In the genomic region with DNA sequence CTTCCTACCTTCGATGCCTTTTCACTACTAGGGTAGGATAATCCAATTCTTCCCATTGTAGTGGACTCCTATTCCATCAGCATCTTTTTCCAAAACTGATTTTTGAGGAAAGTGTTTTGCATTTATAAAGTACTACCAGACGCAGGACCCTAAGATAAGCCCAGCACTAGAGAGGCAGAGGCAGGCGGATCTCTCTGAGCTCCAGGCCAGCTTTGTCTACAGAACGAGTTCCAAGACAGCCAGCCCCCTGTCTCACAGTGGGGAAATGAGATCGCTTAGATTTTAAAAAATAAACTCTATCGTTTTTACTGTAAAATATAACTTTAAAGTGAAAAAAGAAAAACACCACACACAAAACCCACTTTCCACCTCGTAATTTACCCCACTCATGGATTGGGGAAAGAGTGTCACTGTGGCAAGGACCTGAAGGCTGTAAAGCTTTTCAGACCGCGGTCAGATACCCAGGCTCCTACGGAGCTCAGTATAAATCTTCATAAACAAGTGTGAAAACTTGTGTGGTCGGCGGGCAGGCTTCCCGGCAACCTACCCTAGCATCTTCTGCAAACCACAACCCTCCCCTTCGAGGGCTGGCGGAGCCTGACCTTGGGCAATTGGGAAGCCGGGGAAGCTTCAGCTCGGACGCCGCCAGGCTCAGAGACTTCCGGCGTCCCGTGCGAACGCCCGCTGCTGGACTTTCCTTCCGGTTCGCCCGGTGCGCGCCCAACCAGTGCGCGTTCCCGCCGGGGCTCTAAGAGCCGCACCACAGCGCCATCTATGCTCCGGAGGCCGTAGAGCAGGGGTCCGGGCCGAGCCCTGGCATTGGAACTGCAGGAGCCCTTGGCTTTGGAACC, we compare ENCODE assay signal across 7 mouse cellular contexts. TPM values are rescaled to one million over a fixed set of nuclear protein-coding genes. Genes with fewer than 3 reads are reported as not detected.
DNase-seq lines count a peak whose midpoint lies in the region; ATAC-seq lines count a peak whose summit lies in the region.

A gene (minus strand): TSS at position 747 of the 851 bp plus-strand sequence.

- peak within 1 kb of the TSS; percentile 58 for H3K4me3 ChIP-seq in intestine, embryonic 15.5 days (replicated peaks)
- peak within 1 kb of the TSS; percentile 71 for H3K4me3 ChIP-seq in midbrain, embryonic 10.5 days

- no peaks in the 10 kb centered on the region for H3K27me3 ChIP-seq in intestine, embryonic 15.5 days (replicated peaks)
- no peaks in the 10 kb centered on the region for H3K27me3 ChIP-seq in midbrain, embryonic 10.5 days (ENCODE audit: low read depth, poor library complexity, severe bottlenecking)

- H3K27ac ChIP-seq in intestine, embryonic 15.5 days, result peak within 1 kb of the TSS; percentile 62; the same call in 1 of the 2 replicates
- H3K27ac ChIP-seq in midbrain, embryonic 10.5 days (replicated peaks), result peak within 1 kb of the TSS; percentile 90

- H3K36me3 ChIP-seq in intestine, embryonic 15.5 days, result no peaks in the 10 kb centered on the region
- H3K36me3 ChIP-seq in midbrain, embryonic 10.5 days, result no peaks in the 10 kb centered on the region

- 6% methylated on average over 40 of the region's 40 CpGs for WGBS in intestine, embryonic 15.5 days
- WGBS in midbrain, embryonic 10.5 days, result 6% methylated on average over 40 of the region's 40 CpGs

- no peaks in the 10 kb centered on the region for H3K4me1 ChIP-seq in intestine, embryonic 15.5 days (replicated peaks)
- H3K4me1 ChIP-seq in midbrain, embryonic 10.5 days, result peaks cover 4% of the 10 kb centered on the region; the same call in 1 of the 2 replicates

- intact Hi-C loops in left cerebral cortex, postnatal 25 days (cut with DNase I), result loop anchor here (1.0 to 5.0 kb wide), 2 partner anchors 91 to 109 kb away; a partner anchor contains a TSS

- H3K9me3 ChIP-seq in intestine, embryonic 15.5 days, result no peaks in the 10 kb centered on the region
- H3K9me3 ChIP-seq in midbrain, embryonic 10.5 days (replicated peaks), result 0 out of 2 replicates have a peak, but pooled peaks cover 3% of the 10 kb centered on the region

- peak within 1 kb of the TSS; percentile 66 for H3K9ac ChIP-seq in intestine, embryonic 15.5 days

- DNase-seq in adrenal gland, adult (ENCODE audit: inconsistent age in 2 of 2, low spot score in 1 of 2), result peak; percentile 92 to 97
- peak; percentile 96 for DNase-seq in embryo, embryonic 10.5 days (ENCODE audit: low spot score)
- peak; percentile 86 for DNase-seq in gastrocnemius, postnatal 25 days
- DNase-seq in left cerebral cortex, postnatal 25 days (ENCODE audit: low spot score in 2 of 2), result peak; percentile 87
- peak; percentile 94 for DNase-seq in midbrain, embryonic 10.5 days (ENCODE audit: low spot score)
- peak; percentile 95 for DNase-seq in right cerebral cortex, postnatal 4 days

- H3K4me2 ChIP-seq in intestine, embryonic 15.5 days (replicated peaks), result peak within 1 kb of the TSS; percentile 63

- ATAC-seq in intestine, embryonic 15.5 days, result peak; percentile 96

RNA-seq across cellular contexts. Expression of the gene that starts here (rescaled TPM):
- total RNA-seq in gastrocnemius, postnatal 25 days (2021), result 10 to 100 TPM; 21.1 to 24.4 TPM
- 41.5 and 49.1 TPM in 2 replicates for polyA plus RNA-seq in intestine, embryonic 15.5 days (2015; fragmentation: Nextera tagmentation; extraction: Ambion mirVana)
- total RNA-seq in left cerebral cortex, postnatal 25 days (2021), result 10 to 100 TPM; 19.5 to 24.3 TPM
- polyA plus RNA-seq in midbrain, embryonic 10.5 days (2016; fragmentation: Nextera tagmentation; extraction: Ambion mirVana), result 38.8 and 41.5 TPM in 2 replicates

Comparison
In these comparisons a context has a peak if more than half of its experiments do, and no peak if none do; other contexts are left out.
1. Peak in every context shown above with its lines: DNase-seq, ATAC-seq, H3K4me3 ChIP-seq and H3K27ac ChIP-seq.